Mouse (Mus musculus): ENCODE data around the gene Otulin.
A peak's percentile ranks its signal among the peaks of the same experiment; 100 is the strongest.

Gene Otulin

GRCm38 (mm10) chr15:27549071-27549470, 81.4 kb downstream of the Otulin start:
- DNase-seq (ENCODE audit: low spot score): no peak

- DNase-seq (ENCODE audit: low spot score): no peak
These were observed 82.4 kb downstream of the Otulin start for GRCm38 (mm10) chr15:27548110-27548509.

GRCm38 (mm10) chr15:27545203-27545602, 85.3 kb downstream of the Otulin start:
- no peak for DNase-seq (ENCODE audit: low spot score)

- no peak for DNase-seq (ENCODE audit: low spot score)
These were observed 90.7 kb downstream of the Otulin start for GRCm38 (mm10) chr15:27539745-27540144.

- DNase-seq (ENCODE audit: low spot score): no peak
These were observed 92.8 kb downstream of the Otulin start for GRCm38 (mm10) chr15:27537519-27538223.

GRCm38 (mm10) chr15:27536771-27537170, 93.7 kb downstream of the Otulin start:
- DNase-seq (ENCODE audit: low spot score): no peak

GRCm38 (mm10) chr15:27536186-27536585, 94.3 kb downstream of the Otulin start:
- no peak for DNase-seq (ENCODE audit: low spot score)

- no peak for DNase-seq (ENCODE audit: low spot score)
These were observed 94.8 kb downstream of the Otulin start for GRCm38 (mm10) chr15:27535681-27536080.

- DNase-seq (ENCODE audit: low spot score): no peak
These were observed 97.5 kb downstream of the Otulin start for GRCm38 (mm10) chr15:27533036-27533435.

- DNase-seq (ENCODE audit: low spot score): no peak
These were observed 100.5 kb downstream of the Otulin start for GRCm38 (mm10) chr15:27530023-27530422.

GRCm38 (mm10) chr15:27528896-27529295, 101.6 kb downstream of the Otulin start:
- DNase-seq (ENCODE audit: low spot score): no peak

- no peak for DNase-seq (ENCODE audit: low spot score)
These were observed 105.1 kb downstream of the Otulin start for GRCm38 (mm10) chr15:27525233-27526005.

- DNase-seq (ENCODE audit: low spot score): no peak
These were observed 110.6 kb downstream of the Otulin start for GRCm38 (mm10) chr15:27519857-27520256.

- DNase-seq (ENCODE audit: low spot score): no peak
These were observed 112.5 kb downstream of the Otulin start for GRCm38 (mm10) chr15:27518026-27518425.

- peak; percentile 35 for DNase-seq (ENCODE audit: low spot score)
These were observed 113.6 kb downstream of the Otulin start for GRCm38 (mm10) chr15:27516927-27517326.

GRCm38 (mm10) chr15:27508982-27509381, 121.5 kb downstream of the Otulin start:
- no peak for DNase-seq (ENCODE audit: low spot score)

GRCm38 (mm10) chr15:27508169-27508568, 122.3 kb downstream of the Otulin start:
- no peak for DNase-seq (ENCODE audit: low spot score)

- no peak for DNase-seq (ENCODE audit: low spot score)
These were observed 123.4 kb downstream of the Otulin start for GRCm38 (mm10) chr15:27506893-27507596.

- DNase-seq (ENCODE audit: low spot score): no peak
These were observed 124.2 kb downstream of the Otulin start for GRCm38 (mm10) chr15:27506127-27506886.

- no peak for DNase-seq (ENCODE audit: low spot score)
These were observed 126.4 kb downstream of the Otulin start for GRCm38 (mm10) chr15:27503801-27504730.

- no peak for DNase-seq (ENCODE audit: low spot score)
These were observed 127.3 kb downstream of the Otulin start for GRCm38 (mm10) chr15:27503221-27503620.

Measured in testis, postnatal 14 days (tissue).